ENCODE assay signal across 8 mouse cellular contexts in genomic region chr3:152122101-152122500, GRCm38 (mm10). TPM values are rescaled to one million over a fixed set of nuclear protein-coding genes. Genes with fewer than 3 reads are reported as not detected.
DNase-seq lines count a peak whose midpoint lies in the region; ATAC-seq lines count a peak whose summit lies in the region.

No protein-coding gene starts in this region.

- ATAC-seq in heart, embryonic 16.5 days (replicated peaks; ENCODE audit: extremely low read depth, insufficient read depth, low FRiP score): peak; percentile 65
- ATAC-seq in liver, embryonic 11.5 days (replicated peaks; ENCODE audit: low FRiP score): peak; percentile 19
- no peak for ATAC-seq in activated CD4-positive, CD25-positive, alpha-beta regulatory T cell, adult 4 months

- H3K27ac ChIP-seq in heart, embryonic 16.5 days (ENCODE audit: low read length): peak overlapping the region; percentile 86
- peak overlapping the region; percentile 54 for H3K27ac ChIP-seq in liver, embryonic 11.5 days (ENCODE audit: low read depth, low read length)

- WGBS in heart, embryonic 16.5 days: 11% methylated on average over 6 of the region's 6 CpGs
- WGBS in liver, embryonic 11.5 days: 29% methylated on average over 6 of the region's 6 CpGs

- no peak overlapping the region; the same call in 1 of the 2 replicates for H3K9ac ChIP-seq in heart, embryonic 16.5 days (ENCODE audit: low read length)
- 0 out of 2 replicates have a peak overlapping the region, but pooled peaks have one; percentile 36 for H3K9ac ChIP-seq in liver, embryonic 11.5 days (ENCODE audit: low read depth, low read length)

- peak overlapping the region; percentile 42 for H3K4me2 ChIP-seq in heart, embryonic 16.5 days (ENCODE audit: low read depth, low read length)
- peak overlapping the region; percentile 33 for H3K4me2 ChIP-seq in liver, embryonic 11.5 days

- peak; percentile 64 for DNase-seq in spleen, adult 12 weeks (ENCODE audit: low spot score)
- DNase-seq in spleen, adult 18-20 months: no peak
- DNase-seq in c-Kit-positive CD71-positive TER-119-positive erythroid progenitor cells, embryonic 14.5 days (ENCODE audit: low spot score): peak; percentile 49
- no peak for DNase-seq in liver, embryonic 11.5 days (ENCODE audit: low spot score)
- peak; percentile 44 to 53 for DNase-seq in spleen, postnatal 14 days (ENCODE audit: low spot score in 2 of 2)
- no peak for DNase-seq in frontal cortex, postnatal 36 days (ENCODE audit: low spot score in 2 of 2)

- H3K9me3 ChIP-seq in heart, embryonic 16.5 days (replicated peaks; ENCODE audit: control insufficient read depth, low read length): no peaks in the 10 kb centered on the region
- H3K9me3 ChIP-seq in liver, embryonic 11.5 days (ENCODE audit: control insufficient read depth, low read length): no peaks in the 10 kb centered on the region

- H3K4me3 ChIP-seq in heart, embryonic 16.5 days (ENCODE audit: low read length): no peak overlapping the region
- no peak overlapping the region for H3K4me3 ChIP-seq in liver, embryonic 11.5 days (ENCODE audit: low read depth, low read length)

- H3K27me3 ChIP-seq in heart, embryonic 16.5 days (ENCODE audit: control insufficient read depth, insufficient read depth, low read length): no peaks in the 10 kb centered on the region
- H3K27me3 ChIP-seq in liver, embryonic 11.5 days (replicated peaks; ENCODE audit: control insufficient read depth, insufficient read depth, low read length): no peaks in the 10 kb centered on the region

- H3K4me1 ChIP-seq in heart, embryonic 16.5 days (ENCODE audit: control insufficient read depth, insufficient read depth, low read length): peaks cover 39% of the 10 kb centered on the region
- H3K4me1 ChIP-seq in liver, embryonic 11.5 days (replicated peaks; ENCODE audit: control insufficient read depth, insufficient read depth, low read length): peaks cover 17% of the 10 kb centered on the region

- H3K36me3 ChIP-seq in heart, embryonic 16.5 days (ENCODE audit: control insufficient read depth, insufficient read depth): no peaks in the 10 kb centered on the region
- no peaks in the 10 kb centered on the region for H3K36me3 ChIP-seq in liver, embryonic 11.5 days (ENCODE audit: control insufficient read depth, insufficient read depth, low read length)

RNA-seq across cellular contexts. Expression of gene Gipc2, which starts 43.9 kb away (rescaled TPM):
- 5.7 and 6.4 TPM in 2 replicates for polyA plus RNA-seq in heart, embryonic 16.5 days (2015; fragmentation: Nextera tagmentation; extraction: Ambion mirVana)
- polyA plus RNA-seq in liver, embryonic 11.5 days (2014; fragmentation: Nextera tagmentation; extraction: Ambion mirVana): 12.1 and 15.4 TPM in 2 replicates
- not detected for polyA plus RNA-seq in activated CD4-positive, CD25-positive, alpha-beta regulatory T cell, adult 4 months (2017; shearing (Covaris generic))

Comparison
In these comparisons a context has a peak if more than half of its experiments do, and no peak if none do; other contexts are left out.
1. DNase-seq: peak in spleen, adult 12 weeks (single experiment), c-Kit-positive CD71-positive TER-119-positive erythroid progenitor cells, embryonic 14.5 days (single experiment) and spleen, postnatal 14 days (2 of 2); none in spleen, adult 18-20 months (0 of 2), liver, embryonic 11.5 days (single experiment) and frontal cortex, postnatal 36 days (0 of 2).